Mouse (Mus musculus) common myeloid progenitor, adult 5-6 weeks (primary cell): ENCODE results near the gene Tnfsf11. TPM values are rescaled to one million over a fixed set of nuclear protein-coding genes. Genes with fewer than 3 reads are reported as not detected.

Experiments used
- total RNA-seq: library from RNA; stranded (forward); fragments of 200-1000, 187-1606 nt; gene quantifications from 2 replicates; pipeline ENCODE4 v1.2.3, GENCODE M21; 2017

Gene Tnfsf11
- total RNA-seq, 1 experiment from 2014 or later, result 0.23 TPM

Other genes with a start within 250 kb of the Tnfsf11 start
- not detected in 2 replicates for gene Fam216b, start 219.0 kb downstream of the Tnfsf11 start, total RNA-seq
- 59.5 and 75.0 TPM in 2 replicates for gene Akap11, start 228.8 kb upstream of the Tnfsf11 start, total RNA-seq